Mouse (Mus musculus) liver, postnatal 0 days (tissue): ENCODE results near the gene Gnpat. TPM values are rescaled to one million over a fixed set of nuclear protein-coding genes. Genes with fewer than 3 reads are reported as not detected.
A peak's percentile ranks its signal among the peaks of the same experiment; 100 is the strongest.

Source experiments
- ATAC-seq: fragments of 200-750 bp; cut with Nextera tagmentation; 2 replicates; pipeline ENCODE4 v1.8.0; 2017; ENCODE audit warnings: mild to moderate bottlenecking, moderate library complexity
- DNase-seq: peaks from one replicate; pipeline ENCODE4 v3.0.0-alpha.2; 2016
- H3K27ac ChIP-seq: fragments of 300-500 bp; sonication (generic); 2 replicates; pipeline ENCODE4 v1.5.1; 2014; ENCODE audit warnings: antibody characterized with exemption, moderate library complexity, mild to moderate bottlenecking, low read depth
- H3K27me3 ChIP-seq: fragments of 300-500 bp; sonication (generic); 2 replicates; pipeline ENCODE4 v1.6.1; 2014; ENCODE audit warnings: low read length, control low read depth, mixed read lengths; ENCODE audit not compliant: insufficient read depth
- H3K36me3 ChIP-seq: fragments of 300-500 bp; sonication (generic); replicated peaks from 2 replicates; pipeline ENCODE4 v1.6.1; 2014; ENCODE audit warnings: mild to moderate bottlenecking, control low read depth, low read length, moderate library complexity, mixed read lengths; ENCODE audit not compliant: insufficient read depth
- H3K4me1 ChIP-seq: fragments of 300-500 bp; sonication (generic); 2 replicates; pipeline ENCODE4 v1.6.1; 2014; ENCODE audit warnings: antibody characterized with exemption, mild to moderate bottlenecking, control low read depth; ENCODE audit not compliant: insufficient read depth
- H3K4me2 ChIP-seq: fragments of 300-500 bp; sonication (generic); 2 replicates; pipeline ENCODE4 v1.6.1; 2014; ENCODE audit warnings: low read depth, mild to moderate bottlenecking, low read length, moderate library complexity, mixed read lengths
- H3K4me3 ChIP-seq: fragments of 300-500 bp; sonication (generic); 2 replicates; pipeline ENCODE4 v1.5.1; 2014; ENCODE audit warnings: low read depth, low read length
- H3K9ac ChIP-seq: fragments of 300-500 bp; sonication (generic); replicated peaks from 2 replicates; pipeline ENCODE4 v1.6.1; 2014; ENCODE audit warnings: mild to moderate bottlenecking, moderate library complexity
- H3K9me3 ChIP-seq: fragments of 300-500 bp; sonication (generic); 2 replicates; pipeline ENCODE4 v1.6.1; 2016; ENCODE audit warnings: mild to moderate bottlenecking, control low read depth, low read length, mixed read lengths
- CTCF ChIP-seq: sonication (generic); IDR thresholded peaks from 2 replicates; pipeline ENCODE4 v1.5.1; 2016; ENCODE audit warnings: antibody characterized with exemption, low read depth
- EP300 ChIP-seq: IDR thresholded peaks from 2 replicates; pipeline ENCODE4 v1.6.1; 2016; ENCODE audit warnings: antibody characterized with exemption, low read depth, mild to moderate bottlenecking
- WGBS: fragments of 180-500 bp; shearing (Covaris S2); extraction: QIAGEN DNeasy Blood & Tissue Kit; methylation state at CpG from one replicate; pipeline ENCODE4 v1.1.7; 2014; ENCODE audit not compliant: insufficient replicate concordance; 5-methylcytosine and 5-hydroxymethylcytosine counted together
- polyA plus RNA-seq: library from polyadenylated mRNA; unstranded; fragments of >200 nt; fragmentation: Nextera tagmentation; extraction: Ambion mirVana; gene quantifications from 2 replicates; pipeline ENCODE4 v1.2.1, GENCODE M21; 2015

Gnpat gene
- polyA plus RNA-seq, 1 experiment from 2014 or later, result 24.2 TPM

DNA sequence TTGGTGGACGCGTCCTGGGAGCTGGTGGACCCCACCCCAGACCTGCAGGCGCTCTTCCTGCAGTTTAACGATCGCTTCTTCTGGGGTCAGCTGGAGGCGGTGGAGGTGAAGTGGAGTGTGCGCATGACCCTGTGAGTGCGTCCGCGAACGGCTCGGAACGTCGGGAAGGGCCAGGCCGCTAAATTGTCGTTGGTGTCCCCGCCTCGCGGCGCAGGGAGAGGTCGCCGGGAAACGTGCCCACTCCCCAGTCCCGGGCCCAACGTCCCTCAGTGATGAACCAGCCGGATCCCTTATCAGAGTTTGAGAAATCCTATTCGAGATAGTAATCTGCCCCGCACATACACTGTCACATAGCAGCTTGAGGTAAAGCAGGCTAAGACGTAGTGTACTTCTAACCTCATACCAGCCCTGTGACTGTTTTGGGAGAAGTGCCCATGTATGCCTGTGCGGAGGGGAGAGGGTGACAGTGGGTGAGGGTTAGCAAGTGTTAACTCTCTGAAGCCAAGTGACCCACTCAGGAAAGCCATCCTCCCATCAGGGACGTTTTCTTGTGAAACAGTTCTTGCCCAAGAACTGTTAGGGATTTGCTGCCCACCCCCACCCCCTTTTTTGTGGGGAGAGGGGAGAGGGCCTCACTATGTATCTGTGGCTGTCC is 35.5 kb downstream of the Gnpat start:
- H3K9me3 ChIP-seq, result no peaks in the 10 kb centered on the region
- 3% methylated on average over 31 of the region's 31 CpGs for WGBS

DNA sequence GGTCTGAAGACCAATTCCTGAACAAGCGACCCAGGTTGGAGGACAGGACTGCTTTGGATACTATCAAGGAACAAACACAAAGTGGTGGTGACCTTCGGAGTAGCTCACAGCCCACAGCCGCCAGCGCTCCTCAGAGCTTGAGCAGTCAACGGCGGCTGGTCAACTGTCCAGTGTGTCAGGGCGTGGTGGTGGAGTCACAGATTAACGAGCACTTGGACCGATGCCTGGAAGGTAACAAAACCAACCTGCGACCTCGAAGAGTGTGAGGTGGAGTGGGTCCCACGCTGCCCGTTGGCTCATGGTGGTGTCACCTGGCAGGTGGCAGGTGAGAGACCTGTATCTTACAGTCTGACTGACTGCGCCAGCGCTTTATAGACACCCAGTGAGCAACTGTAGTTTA is 40.4 kb downstream of the Gnpat start:
- TF ChIP-seq EP300 (no peak), CTCF (no peak)
- no peaks in the 10 kb centered on the region for H3K27me3 ChIP-seq
- no peak overlapping the region for H3K9ac ChIP-seq
- no peak overlapping the region for H3K4me3 ChIP-seq
- ATAC-seq, result peak; percentile 75
- peak; percentile 67 for DNase-seq
- H3K4me2 ChIP-seq, result no peak overlapping the region
- H3K4me1 ChIP-seq, result peaks cover 13% of the 10 kb centered on the region
- peaks cover 76% of the 10 kb centered on the region for H3K36me3 ChIP-seq
- no peaks in the 10 kb centered on the region for H3K9me3 ChIP-seq
- 71% methylated on average over 15 of the region's 15 CpGs for WGBS
- H3K27ac ChIP-seq, result no peak overlapping the region

More for the DNA sequence above, 35.5 kb downstream of the Gnpat start:
- Histone ChIP-seq H3K4me1 (peaks cover 29% of the 10 kb centered on the region), H3K4me3 (peak overlapping the region; percentile 95), H3K4me2 (peak overlapping the region; percentile 100), H3K27me3 (no peaks in the 10 kb centered on the region), H3K36me3 (peaks cover 54% of the 10 kb centered on the region), H3K27ac (peak overlapping the region; percentile 89), H3K9ac (peak overlapping the region; percentile 90)
- ATAC-seq (peak; percentile 24), DNase-seq (no peak)
- no peak for TF ChIP-seq EP300

DNA sequence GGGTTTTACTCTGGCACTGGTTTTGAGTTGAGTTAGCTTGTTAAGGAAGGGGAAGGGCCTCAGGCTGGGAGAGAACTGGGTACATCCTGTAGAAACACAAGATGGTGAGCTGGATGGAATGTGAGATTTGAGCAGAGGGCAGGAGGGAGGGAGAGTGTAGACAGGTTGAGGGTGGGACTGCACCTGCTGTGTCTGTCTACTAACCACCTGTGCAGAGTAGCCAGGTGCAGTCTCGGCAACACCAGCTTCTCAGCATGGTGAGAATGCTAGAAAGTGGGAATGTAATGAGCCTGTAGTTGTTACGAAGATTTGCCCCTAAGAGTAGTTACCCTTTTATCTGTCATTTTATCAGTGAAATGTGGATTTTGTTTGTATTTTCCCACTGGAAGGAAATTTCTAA is 42.6 kb downstream of the Gnpat start:
- no peak for DNase-seq
- no peak for TF ChIP-seq CTCF
- no peak for TF ChIP-seq EP300
- no peak overlapping the region for H3K4me2 ChIP-seq
- ATAC-seq, result no peak
- no peaks in the 10 kb centered on the region for H3K27me3 ChIP-seq
- no peak overlapping the region for H3K4me3 ChIP-seq
- no peak overlapping the region for H3K27ac ChIP-seq
- no peak overlapping the region for H3K9ac ChIP-seq
- H3K9me3 ChIP-seq, result no peaks in the 10 kb centered on the region
- 84% methylated on average over 2 of the region's 2 CpGs for WGBS
- H3K4me1 ChIP-seq, result peaks cover 3% of the 10 kb centered on the region; the same call in 1 of the 2 replicates
- peaks cover 78% of the 10 kb centered on the region for H3K36me3 ChIP-seq

DNA sequence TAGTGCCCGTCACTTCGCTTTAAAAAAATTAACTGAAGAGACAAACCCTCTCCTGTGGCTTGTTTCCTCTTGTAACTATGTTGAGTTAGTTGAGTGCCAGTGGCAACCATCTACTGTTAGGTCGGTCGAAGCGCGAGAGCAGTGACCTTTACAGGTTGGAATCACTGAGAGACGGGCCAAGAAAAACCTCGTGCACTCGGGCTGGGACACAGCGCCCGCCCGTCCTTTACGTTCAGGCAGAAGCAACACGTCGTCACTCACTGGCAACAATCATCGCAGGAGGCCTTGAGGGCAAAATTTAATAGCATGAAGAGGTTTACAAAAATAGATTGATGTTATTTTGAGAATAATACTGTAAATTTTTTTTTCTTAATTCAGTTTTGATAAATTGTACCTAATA is 47.1 kb downstream of the Gnpat start:
- WGBS, result 92% methylated on average over 16 of the region's 16 CpGs
- H3K9ac ChIP-seq, result no peak overlapping the region
- H3K4me2 ChIP-seq, result no peak overlapping the region
- DNase-seq (no peak), ATAC-seq (no peak)
- H3K4me3 ChIP-seq, result no peak overlapping the region
- peaks cover 6% of the 10 kb centered on the region for H3K4me1 ChIP-seq
- H3K36me3 ChIP-seq, result peaks cover 60% of the 10 kb centered on the region
- no peak overlapping the region for H3K27ac ChIP-seq
- no peaks in the 10 kb centered on the region for H3K9me3 ChIP-seq
- TF ChIP-seq CTCF (no peak), EP300 (no peak)
- H3K27me3 ChIP-seq, result no peaks in the 10 kb centered on the region

DNA sequence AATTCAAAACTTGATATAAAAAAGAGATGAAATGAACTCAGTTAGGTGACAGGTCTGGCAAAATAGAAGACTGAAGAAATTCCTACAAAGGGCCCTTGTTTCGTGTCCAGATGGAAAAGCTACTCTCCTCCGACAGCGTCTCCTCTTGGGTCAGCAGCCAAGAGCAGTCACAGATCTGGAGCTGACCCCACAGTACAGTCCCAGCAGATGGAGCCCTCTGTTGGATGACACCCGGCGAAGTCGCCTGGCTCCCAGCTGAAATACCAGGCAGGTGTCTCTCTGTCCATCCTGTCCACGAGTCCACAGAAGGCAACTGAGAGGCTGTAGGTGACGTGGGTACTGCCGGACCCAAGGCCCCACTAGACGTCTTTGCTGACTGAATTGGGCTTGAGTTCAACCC is 47.5 kb downstream of the Gnpat start:
- no peak for TF ChIP-seq CTCF
- no peak for TF ChIP-seq EP300
- 83% methylated on average over 10 of the region's 10 CpGs for WGBS
- DNase-seq, result no peak
- Histone ChIP-seq H3K9me3 (no peaks in the 10 kb centered on the region), H3K4me3 (no peak overlapping the region), H3K27ac (no peak overlapping the region), H3K4me2 (no peak overlapping the region), H3K9ac (no peak overlapping the region), H3K36me3 (peaks cover 58% of the 10 kb centered on the region), H3K27me3 (no peaks in the 10 kb centered on the region), H3K4me1 (peaks cover 6% of the 10 kb centered on the region)
- ATAC-seq, result no peak

DNA sequence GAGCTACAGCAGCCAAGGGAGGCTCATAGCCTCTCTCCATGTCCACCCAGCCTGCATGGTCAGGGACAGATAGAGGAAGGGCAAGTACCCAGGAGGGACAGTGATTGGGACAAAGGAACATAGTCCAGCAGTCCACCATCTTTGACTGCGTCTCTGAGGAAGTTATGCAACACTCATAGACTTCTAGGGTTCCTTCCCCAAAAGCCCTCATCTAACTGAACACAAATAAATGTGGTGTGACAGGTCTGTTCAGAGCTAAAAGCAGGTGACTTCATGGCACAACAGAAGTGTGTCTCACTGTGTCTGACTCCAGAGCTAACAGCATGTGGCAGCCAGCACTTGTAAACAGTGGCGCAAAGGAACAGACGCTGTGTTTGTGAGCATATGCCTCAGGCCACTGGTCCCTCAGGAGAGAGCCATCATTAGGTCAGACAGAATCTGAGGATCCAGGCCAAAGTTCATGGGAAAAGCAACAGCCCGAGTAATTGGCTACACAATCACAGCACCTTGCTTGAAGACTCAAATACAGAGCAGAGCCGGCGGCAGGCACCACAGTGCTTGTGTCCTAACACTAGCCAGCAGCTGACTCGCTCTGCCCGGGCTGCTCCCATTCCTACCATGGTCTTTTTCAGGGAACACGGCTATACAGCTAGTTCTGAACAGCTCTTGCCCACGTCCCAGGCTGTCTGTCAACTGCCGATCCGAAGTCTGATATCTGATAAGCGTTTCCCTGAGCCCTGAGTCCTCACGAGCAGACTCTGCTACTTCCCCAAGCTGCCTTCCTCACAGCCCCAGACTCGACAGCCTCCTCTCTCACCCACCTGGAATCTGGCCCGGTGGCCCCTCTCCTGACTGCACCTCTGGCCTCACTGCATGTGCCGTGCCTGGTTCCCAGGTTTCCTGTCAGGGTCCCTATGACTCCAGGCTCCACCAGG is 49.4 kb downstream of the Gnpat start:
- ATAC-seq (peak; percentile 64), DNase-seq (no peak)

More for the DNA sequence above, 49.4 kb downstream of the Gnpat start:
- H3K27me3 ChIP-seq, result no peaks in the 10 kb centered on the region
- TF ChIP-seq EP300 (no peak), CTCF (no peak)
- no peaks in the 10 kb centered on the region for H3K9me3 ChIP-seq
- H3K4me2 ChIP-seq, result no peak overlapping the region
- no peak overlapping the region for H3K4me3 ChIP-seq
- 47% methylated on average over 17 of the region's 17 CpGs for WGBS
- H3K27ac ChIP-seq, result no peak overlapping the region
- peaks cover 41% of the 10 kb centered on the region for H3K36me3 ChIP-seq
- H3K9ac ChIP-seq, result no peak overlapping the region
- H3K4me1 ChIP-seq, result peaks cover 6% of the 10 kb centered on the region
